Mouse (Mus musculus): ENCODE measurements at regions not wholly inside any gene's neighbourhood (a gene's known extent, or its start where the extent isn't known, plus 50 kb on each side); places are given as distances from the start of the nearest gene placed in this dataset.

DNA sequence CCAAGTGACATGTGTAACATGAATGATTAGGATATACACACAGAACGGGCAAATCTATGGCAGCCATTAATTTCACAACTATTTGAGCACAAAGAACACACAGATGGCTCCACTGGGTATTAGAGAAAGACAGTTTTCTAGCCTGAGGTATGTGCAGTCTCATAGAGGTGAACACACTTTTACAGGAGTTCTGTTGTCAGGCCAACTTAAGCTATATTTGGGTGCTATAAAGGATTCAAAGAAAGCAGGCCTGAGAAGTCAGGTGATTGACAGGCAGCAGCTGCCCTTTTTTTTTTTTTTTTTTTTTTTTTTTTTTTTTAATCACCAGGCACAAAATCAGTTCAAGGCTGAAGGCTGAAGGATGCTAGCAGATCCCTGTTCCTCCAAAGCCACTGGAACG, 153.0 kb downstream of the Gm11361 start:
- Histone ChIP-seq H3K9ac (ENCODE audit: insufficient read depth, low read depth) (no peak overlapping the region), H3K36me3 (replicated peaks in 1 of 2; ENCODE audit: control insufficient read depth in 1 of 2, insufficient read depth in 1 of 2, low read length in 1 of 2) (no peaks in the 10 kb centered on the region), H3K27me3 (replicated peaks) (no peaks in the 10 kb centered on the region), H3K4me3 (replicated peaks in 1 of 3; ENCODE audit: low read depth in 2 of 3, low read length in 2 of 3, poor library complexity in 1 of 3) (no peak overlapping the region), H3K27ac (ENCODE audit: insufficient read depth, low read depth) (no peak overlapping the region), H3K79me2 (replicated peaks; ENCODE audit: control insufficient read depth, extremely low read depth, insufficient read depth, poor library complexity, severe bottlenecking) (no peaks in the 10 kb centered on the region), H3K4me2 (ENCODE audit: insufficient read depth, low read depth, poor library complexity, severe bottlenecking) (no peak overlapping the region), H3K9me3 (replicated peaks; ENCODE audit: low read length) (no peaks in the 10 kb centered on the region), H3K4me1 (ENCODE audit: control insufficient read depth in 1 of 2, insufficient read depth in 2 of 2) (no peaks in the 10 kb centered on the region)
- no peak for DNase-seq (ENCODE audit: extremely low read depth)
- dilution Hi-C loops (cut with MboI; ENCODE audit: extremely low pct_ligation_motif_present, extremely low pct_unique_long_range_greater_than_20kb, low sequenced_read_pairs) = no loop called here
- peak; percentile 75 for TF ChIP-seq ZNF384 (IDR thresholded peaks at IDR 0.05; ENCODE audit: low read depth, low read length)
- TF ChIP-seq POLR2AphosphoS2 (IDR thresholded peaks at IDR 0.05; ENCODE audit: low read depth, low read length) = no peak
- no peak for TF ChIP-seq CHD2 (IDR thresholded peaks at IDR 0.05; ENCODE audit: low read length)
- in situ Hi-C loops (cut with MboI; ENCODE audit: low pct_ligation_motif_present, low pct_unique_long_range_greater_than_20kb, low sequenced_read_pairs) = no loop called here

- Histone ChIP-seq H3K36me3 (replicated peaks in 1 of 2; ENCODE audit: control insufficient read depth in 1 of 2, insufficient read depth in 1 of 2, low read length in 1 of 2) (no peaks in the 10 kb centered on the region), H3K27ac (ENCODE audit: insufficient read depth, low read depth) (no peak overlapping the region), H3K9me3 (replicated peaks; ENCODE audit: low read length) (no peaks in the 10 kb centered on the region), H3K79me2 (replicated peaks; ENCODE audit: control insufficient read depth, extremely low read depth, insufficient read depth, poor library complexity, severe bottlenecking) (no peaks in the 10 kb centered on the region), H3K27me3 (replicated peaks) (no peaks in the 10 kb centered on the region), H3K4me2 (ENCODE audit: insufficient read depth, low read depth, poor library complexity, severe bottlenecking) (no peak overlapping the region), H3K4me3 (replicated peaks in 1 of 3; ENCODE audit: low read depth in 2 of 3, low read length in 2 of 3, poor library complexity in 1 of 3) (no peak overlapping the region), H3K4me1 (ENCODE audit: control insufficient read depth in 1 of 2, insufficient read depth in 2 of 2) (no peaks in the 10 kb centered on the region), H3K9ac (ENCODE audit: insufficient read depth, low read depth) (no peak overlapping the region)
- DNase-seq (ENCODE audit: extremely low read depth) = no peak
- in situ Hi-C loops (cut with MboI; ENCODE audit: low pct_ligation_motif_present, low pct_unique_long_range_greater_than_20kb, low sequenced_read_pairs) = no loop called here
- TF ChIP-seq CHD2 (IDR thresholded peaks at IDR 0.05; ENCODE audit: low read length) = no peak
- TF ChIP-seq RCOR1 (conservative IDR thresholded peaks at IDR 0.05; ENCODE audit: low read depth, low read length) = no peak
- TF ChIP-seq ZC3H11A (IDR thresholded peaks at IDR 0.05; ENCODE audit: low read depth, low read length) = no peak
- TF ChIP-seq KAT2A (IDR thresholded peaks at IDR 0.05; ENCODE audit: insufficient replicate concordance, low read length) = no peak
- TF ChIP-seq SIN3A (IDR thresholded peaks at IDR 0.05; ENCODE audit: low read length) = no peak
- TF ChIP-seq MAFK (IDR thresholded peaks at IDR 0.05; ENCODE audit: insufficient replicate concordance, low read length) = no peak
- TF ChIP-seq ELF1 (IDR thresholded peaks at IDR 0.05; ENCODE audit: low read depth, low read length) = no peak
- TF ChIP-seq MAZ (IDR thresholded peaks at IDR 0.05; ENCODE audit: low read depth, low read length) = no peak
- no peak for TF ChIP-seq ZNF384 (IDR thresholded peaks at IDR 0.05; ENCODE audit: low read depth, low read length)
- TF ChIP-seq CHD1 (IDR thresholded peaks at IDR 0.05; ENCODE audit: low read depth, low read length) = no peak
- no peak for TF ChIP-seq E2F4 (IDR thresholded peaks at IDR 0.05; ENCODE audit: insufficient replicate concordance, low read depth, low read length)
- TF ChIP-seq MXI1 (IDR thresholded peaks at IDR 0.05; ENCODE audit: low read depth, low read length) = no peak
- no peak for TF ChIP-seq CTCF (conservative IDR thresholded peaks at IDR 0.05 in 1 of 2, IDR thresholded peaks at IDR 0.05 in 1 of 2; ENCODE audit: low read depth in 2 of 2, low read length in 2 of 2)
- dilution Hi-C loops (cut with MboI; ENCODE audit: extremely low pct_ligation_motif_present, extremely low pct_unique_long_range_greater_than_20kb, low sequenced_read_pairs) = no loop called here
These were observed 152.2 kb downstream of the Gm11361 start for GRCm38 (mm10) chr13:28409609-28409902.

Measured in CH12.LX (cell line).